Mouse (Mus musculus) neural tube, embryonic 14.5 days (tissue): Measurements from ENCODE around the gene Skor1. TPM values are rescaled to one million over a fixed set of nuclear protein-coding genes. Genes with fewer than 3 reads are reported as not detected.
A peak's percentile ranks its signal among the peaks of the same experiment; 100 is the strongest.

Experiments
- ATAC-seq: fragments of 200-750 bp; cut with Nextera tagmentation; 2 replicates; pipeline ENCODE4 v1.8.0; 2017; ENCODE audit warnings: low read depth, mild to moderate bottlenecking, moderate TSS enrichment, moderate library complexity
- H3K27ac ChIP-seq: fragments of 300-500 bp; sonication (generic); 2 replicates; pipeline ENCODE4 v1.5.1; 2014; ENCODE audit warnings: low read depth, mild to moderate bottlenecking, control low read depth, low read length, moderate library complexity, mixed read lengths
- H3K27me3 ChIP-seq: fragments of 300-500 bp; sonication (generic); 2 replicates; pipeline ENCODE4 v1.6.1; 2014; ENCODE audit warnings: low read length; ENCODE audit not compliant: control insufficient read depth, insufficient read depth
- H3K36me3 ChIP-seq: fragments of 300-500 bp; sonication (generic); 2 replicates; pipeline ENCODE4 v1.6.1; 2014; ENCODE audit warnings: low read length, mixed read lengths; ENCODE audit not compliant: control insufficient read depth, insufficient read depth
- H3K4me1 ChIP-seq: fragments of 300-500 bp; sonication (generic); 2 replicates; pipeline ENCODE4 v1.6.1; 2014; ENCODE audit warnings: low read length; ENCODE audit not compliant: control insufficient read depth, insufficient read depth
- H3K4me2 ChIP-seq: fragments of 300-500 bp; sonication (generic); 2 replicates; pipeline ENCODE4 v1.6.1; 2014; ENCODE audit warnings: mild to moderate bottlenecking, low read depth, low read length, control low read depth
- H3K4me3 ChIP-seq: fragments of 300-500 bp; sonication (generic); 2 replicates; pipeline ENCODE4 v1.5.1; 2014; ENCODE audit warnings: low read depth, low read length, control low read depth, mixed read lengths
- H3K9ac ChIP-seq: fragments of 300-500 bp; sonication (generic); replicated peaks from 2 replicates; pipeline ENCODE4 v1.6.1; 2014; ENCODE audit warnings: low read depth, mild to moderate bottlenecking, control low read depth, low read length, mixed read lengths
- H3K9me3 ChIP-seq: fragments of 300-500 bp; sonication (generic); 2 replicates; pipeline ENCODE4 v1.6.1; 2016; ENCODE audit warnings: low read length; ENCODE audit not compliant: control insufficient read depth
- WGBS: fragments of 180-500 bp; shearing (Covaris S2); extraction: QIAGEN DNeasy Blood & Tissue Kit; methylation state at CpG from one replicate; pipeline ENCODE4 v1.1.7; 2014; 5-methylcytosine and 5-hydroxymethylcytosine counted together
- polyA plus RNA-seq: library from polyadenylated mRNA; unstranded; fragments of >200 nt; fragmentation: Nextera tagmentation; extraction: Ambion mirVana; gene quantifications from 2 replicates; pipeline ENCODE4 v1.2.1, GENCODE M21; 2014

Gene Skor1
- 22.7 and 23.2 TPM in 2 replicates for polyA plus RNA-seq

DNA sequence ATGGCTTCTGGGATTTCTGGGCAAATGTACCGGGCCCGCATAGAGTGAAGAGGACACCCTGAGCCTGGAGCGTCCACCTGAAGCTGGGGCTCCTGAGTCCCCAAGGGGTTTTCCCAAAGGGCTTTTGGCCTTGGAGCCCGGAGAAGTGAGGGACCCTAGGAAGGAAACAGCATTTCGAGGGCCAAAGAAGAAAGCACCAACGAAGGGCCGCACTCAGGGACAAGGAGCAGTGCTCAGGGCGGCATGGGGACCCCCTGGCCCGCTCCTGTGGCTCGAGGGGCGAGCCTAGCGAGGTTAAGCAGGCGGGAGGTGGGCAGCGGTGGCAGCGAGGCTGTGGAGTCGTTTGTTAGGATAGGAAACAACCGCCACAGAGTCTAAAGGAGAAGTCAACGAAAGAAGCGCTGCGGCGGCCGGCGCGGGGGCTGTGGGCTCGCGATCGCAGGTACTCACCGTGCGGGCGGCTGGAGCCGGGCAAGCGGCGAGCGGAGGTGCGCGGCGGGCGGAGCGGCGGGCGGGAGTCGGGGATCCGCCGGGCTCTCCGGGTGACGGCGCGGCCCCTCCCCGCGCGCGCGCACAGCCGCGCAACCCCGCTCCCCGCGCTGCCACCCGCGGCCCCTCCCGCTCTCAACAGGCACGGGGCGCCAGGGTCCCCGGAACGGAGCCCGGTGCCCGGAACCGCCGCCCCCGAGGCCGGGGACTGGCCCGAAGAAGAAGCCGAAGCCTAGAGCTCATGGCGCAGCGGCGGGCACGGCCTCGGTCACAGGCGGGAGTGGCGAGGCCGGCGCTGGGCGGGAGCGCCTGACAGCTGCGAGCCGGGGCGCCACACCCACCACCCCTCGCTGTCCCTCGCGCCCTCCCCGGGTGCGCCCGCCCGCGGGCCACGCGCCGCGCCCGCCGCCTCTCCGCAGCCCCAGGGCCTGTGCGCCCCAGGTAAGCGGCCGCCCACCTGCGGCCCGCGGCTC is at the start of gene Skor1:
Skor1 (minus strand) TSS at position 552 of the 962 bp plus-strand sequence.
- H3K4me2 ChIP-seq = peak within 1 kb of the TSS; percentile 67
- no peaks in the 10 kb centered on the region for H3K9me3 ChIP-seq
- H3K27ac ChIP-seq = peak within 1 kb of the TSS; percentile 89
- peak within 1 kb of the TSS; percentile 69 for H3K9ac ChIP-seq
- H3K36me3 ChIP-seq = no peaks in the 10 kb centered on the region
- H3K4me1 ChIP-seq = peaks cover 18% of the 10 kb centered on the region; the same call in 1 of the 2 replicates
- under 1% methylated on average over 76 of the region's 108 CpGs for WGBS
- ATAC-seq = no peak
- H3K27me3 ChIP-seq = peaks cover 21% of the 10 kb centered on the region
- H3K4me3 ChIP-seq = peak within 1 kb of the TSS; percentile 47

DNA sequence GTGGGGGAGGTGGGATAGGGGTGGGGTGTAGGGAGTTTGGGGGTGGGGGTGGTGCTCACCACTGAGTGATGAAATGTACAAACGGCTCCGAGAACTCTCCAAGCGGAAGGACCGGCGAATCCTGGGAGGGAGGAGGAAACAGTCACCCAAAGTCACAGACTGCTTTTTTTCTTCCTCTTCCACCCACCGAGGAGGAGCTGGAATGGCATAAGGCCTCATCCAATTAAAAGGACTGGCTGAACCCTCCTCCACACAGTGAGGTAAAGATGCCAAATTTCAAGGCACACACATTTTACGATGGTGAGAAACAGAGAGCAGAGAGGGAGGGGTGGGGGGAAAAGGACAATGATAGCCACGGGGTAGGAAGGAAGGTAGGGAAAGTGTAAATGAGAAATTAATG is 48.5 kb upstream of the Skor1 start:
- 7% methylated on average over 8 of the region's 8 CpGs for WGBS
- Histone ChIP-seq H3K9ac (no peak overlapping the region), H3K4me3 (no peak overlapping the region), H3K27ac (no peak overlapping the region), H3K27me3 (no peaks in the 10 kb centered on the region), H3K4me1 (peaks cover 10% of the 10 kb centered on the region), H3K9me3 (no peaks in the 10 kb centered on the region), H3K36me3 (no peaks in the 10 kb centered on the region), H3K4me2 (no peak overlapping the region)
- ATAC-seq = no peak

DNA sequence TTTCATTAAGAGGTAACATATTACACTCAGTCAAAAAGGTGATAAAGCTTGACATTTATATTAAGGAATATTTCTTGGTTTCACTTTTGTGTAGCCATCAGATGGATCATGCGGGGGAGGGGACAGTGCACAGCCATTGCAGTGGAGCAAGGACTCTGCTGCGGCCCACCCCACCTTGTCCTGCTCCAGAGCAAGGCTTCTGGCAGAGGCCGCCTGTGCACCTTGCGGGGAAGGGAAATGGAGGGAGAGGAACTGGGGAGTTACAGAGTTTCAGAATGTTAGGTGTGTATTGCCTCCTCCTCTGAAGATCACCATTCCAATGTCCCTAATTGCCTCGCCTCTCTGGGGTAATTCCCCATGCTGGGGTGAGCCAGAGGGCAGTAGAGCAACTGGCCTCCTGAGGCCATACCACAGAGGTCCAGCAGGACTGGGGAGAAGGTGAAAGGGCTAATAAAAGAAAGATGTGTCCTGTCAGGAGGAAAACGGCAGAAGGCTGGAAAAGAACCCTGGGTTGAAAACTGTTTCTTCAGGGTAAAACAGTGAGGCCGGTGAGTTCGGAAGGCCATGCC is 47.4 kb upstream of the Skor1 start:
- Histone ChIP-seq H3K9me3 (no peaks in the 10 kb centered on the region), H3K4me2 (no peak overlapping the region), H3K4me3 (no peak overlapping the region), H3K36me3 (no peaks in the 10 kb centered on the region), H3K9ac (no peak overlapping the region), H3K27me3 (no peaks in the 10 kb centered on the region), H3K27ac (no peak overlapping the region), H3K4me1 (peaks cover 10% of the 10 kb centered on the region)
- 43% methylated on average over 8 of the region's 8 CpGs for WGBS
- no peak for ATAC-seq

DNA sequence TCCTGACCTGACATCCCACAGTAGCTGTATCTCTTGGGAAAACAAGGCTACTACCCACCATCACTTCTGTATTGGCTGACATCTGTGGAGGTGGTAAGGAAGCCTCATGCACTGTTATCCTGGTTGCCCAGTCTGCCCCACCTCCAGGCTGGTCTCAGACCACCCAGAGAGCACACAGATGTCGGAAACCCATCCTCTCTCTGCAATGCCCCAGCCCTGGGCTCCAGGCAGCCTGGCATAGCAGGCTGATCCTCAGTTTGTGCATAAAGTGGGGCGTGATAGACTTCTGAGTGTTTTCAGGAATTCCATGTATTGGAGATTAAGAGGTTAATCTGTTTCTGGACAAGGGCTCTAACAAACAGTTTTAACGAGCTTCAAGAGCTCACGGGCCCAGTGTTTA is 46.8 kb upstream of the Skor1 start:
- Histone ChIP-seq H3K27ac (no peak overlapping the region), H3K4me3 (no peak overlapping the region), H3K9ac (no peak overlapping the region), H3K27me3 (no peaks in the 10 kb centered on the region), H3K36me3 (no peaks in the 10 kb centered on the region), H3K4me2 (no peak overlapping the region), H3K9me3 (no peaks in the 10 kb centered on the region), H3K4me1 (peaks cover 10% of the 10 kb centered on the region)
- no peak for ATAC-seq
- 29% methylated on average over 4 of the region's 4 CpGs for WGBS

DNA sequence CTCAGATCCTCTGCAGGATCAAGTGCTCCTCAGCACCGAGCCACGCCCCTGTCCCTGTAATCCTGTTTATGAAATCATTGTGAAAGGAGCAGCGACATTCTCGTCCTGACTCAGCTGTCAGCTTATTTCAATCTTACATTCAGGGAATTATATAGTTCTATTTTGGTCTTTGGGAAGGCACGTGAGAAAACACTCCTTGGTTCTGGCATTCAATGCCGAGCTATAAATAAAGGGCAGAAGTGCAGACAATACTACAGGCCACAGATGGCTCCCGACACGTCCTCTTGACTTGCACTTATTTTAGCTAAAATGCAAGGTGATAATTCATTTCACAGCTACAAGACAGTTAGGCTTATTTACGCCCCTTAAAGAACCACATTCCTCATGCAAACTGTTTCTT is 46.0 kb upstream of the Skor1 start:
- no peaks in the 10 kb centered on the region for H3K9me3 ChIP-seq
- no peak for ATAC-seq
- no peak overlapping the region for H3K4me3 ChIP-seq
- WGBS = 36% methylated on average over 9 of the region's 9 CpGs
- peaks cover 10% of the 10 kb centered on the region for H3K4me1 ChIP-seq
- H3K27me3 ChIP-seq = no peaks in the 10 kb centered on the region
- H3K9ac ChIP-seq = no peak overlapping the region
- no peaks in the 10 kb centered on the region for H3K36me3 ChIP-seq
- no peak overlapping the region for H3K4me2 ChIP-seq
- H3K27ac ChIP-seq = no peak overlapping the region

DNA sequence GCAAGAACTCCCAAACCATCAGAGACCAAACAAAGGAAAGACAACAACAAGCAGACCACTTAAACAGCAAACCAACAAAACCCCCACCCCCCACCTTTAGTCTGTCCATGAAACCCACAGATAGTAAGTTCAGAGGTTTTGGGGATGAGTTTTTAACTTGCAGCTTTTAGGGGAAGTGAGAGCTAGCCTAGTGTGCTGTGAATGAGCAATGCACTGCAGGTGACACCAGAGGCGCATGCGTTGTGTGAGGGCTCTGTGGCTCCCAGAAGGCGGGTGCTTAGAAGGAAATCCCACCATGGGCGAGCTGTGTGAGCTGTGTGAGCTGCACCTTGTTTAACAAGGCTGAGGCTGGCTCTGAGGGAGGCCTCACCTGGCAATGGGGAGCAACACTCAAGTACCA is 44.0 kb upstream of the Skor1 start:
- Histone ChIP-seq H3K4me1 (peaks cover 9% of the 10 kb centered on the region), H3K4me2 (no peak overlapping the region), H3K9ac (no peak overlapping the region), H3K27ac (no peak overlapping the region), H3K27me3 (no peaks in the 10 kb centered on the region), H3K9me3 (no peaks in the 10 kb centered on the region), H3K36me3 (no peaks in the 10 kb centered on the region), H3K4me3 (no peak overlapping the region)
- ATAC-seq = no peak
- 74% methylated on average over 4 of the region's 4 CpGs for WGBS

DNA sequence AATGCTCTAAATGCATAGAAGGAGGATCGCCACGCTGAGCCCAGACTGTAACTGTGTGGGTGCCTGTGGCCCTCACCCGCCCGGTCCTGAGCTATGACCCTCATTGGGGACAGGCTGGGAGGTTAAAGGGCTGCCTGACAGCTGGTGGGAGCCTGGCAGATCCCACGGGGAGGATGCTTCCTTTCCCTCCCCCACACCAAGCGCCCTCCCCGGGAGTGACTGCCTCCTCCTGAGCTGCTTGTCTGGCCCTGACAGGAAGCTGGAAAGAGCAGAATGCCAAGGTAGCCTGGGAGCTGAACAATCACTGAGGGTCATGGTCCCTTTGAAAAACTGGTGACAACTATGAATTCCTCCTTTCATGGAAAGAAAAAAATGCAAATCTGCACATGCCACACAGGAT is 38.5 kb upstream of the Skor1 start:
- peak; percentile 2; the same call in 1 of the 2 replicates for ATAC-seq
- Histone ChIP-seq H3K9ac (no peak overlapping the region), H3K36me3 (no peaks in the 10 kb centered on the region), H3K4me2 (no peak overlapping the region), H3K27ac (peak overlapping the region; percentile 34; the same call in 1 of the 2 replicates), H3K9me3 (no peaks in the 10 kb centered on the region), H3K27me3 (no peaks in the 10 kb centered on the region), H3K4me1 (peaks cover 26% of the 10 kb centered on the region), H3K4me3 (no peak overlapping the region)
- 12% methylated on average over 7 of the region's 7 CpGs for WGBS

DNA sequence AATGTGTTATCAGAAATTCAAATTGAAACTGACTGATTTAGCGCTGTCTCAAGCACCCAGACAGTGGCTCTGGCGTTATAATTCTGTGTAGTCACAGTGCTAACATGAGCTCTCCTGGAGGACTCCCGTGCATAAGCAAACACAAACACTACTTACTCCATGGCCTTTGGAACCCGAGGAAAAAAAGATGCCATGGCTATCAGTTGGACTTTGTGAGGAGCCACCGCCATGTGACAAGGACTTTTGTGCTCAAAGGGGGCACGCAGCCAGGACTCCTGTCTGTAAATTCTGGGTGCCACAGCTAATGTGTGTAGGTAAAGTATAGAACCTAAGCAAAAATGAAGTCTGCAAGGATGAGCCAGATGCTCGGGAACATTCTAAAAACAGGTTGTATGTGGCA is 36.5 kb upstream of the Skor1 start:
- no peak overlapping the region for H3K9ac ChIP-seq
- H3K27ac ChIP-seq = no peak overlapping the region
- H3K36me3 ChIP-seq = no peaks in the 10 kb centered on the region
- H3K9me3 ChIP-seq = no peaks in the 10 kb centered on the region
- WGBS = 69% methylated on average over 7 of the region's 7 CpGs
- H3K4me3 ChIP-seq = no peak overlapping the region
- no peak overlapping the region for H3K4me2 ChIP-seq
- no peaks in the 10 kb centered on the region for H3K27me3 ChIP-seq
- H3K4me1 ChIP-seq = peaks cover 39% of the 10 kb centered on the region
- no peak for ATAC-seq

DNA sequence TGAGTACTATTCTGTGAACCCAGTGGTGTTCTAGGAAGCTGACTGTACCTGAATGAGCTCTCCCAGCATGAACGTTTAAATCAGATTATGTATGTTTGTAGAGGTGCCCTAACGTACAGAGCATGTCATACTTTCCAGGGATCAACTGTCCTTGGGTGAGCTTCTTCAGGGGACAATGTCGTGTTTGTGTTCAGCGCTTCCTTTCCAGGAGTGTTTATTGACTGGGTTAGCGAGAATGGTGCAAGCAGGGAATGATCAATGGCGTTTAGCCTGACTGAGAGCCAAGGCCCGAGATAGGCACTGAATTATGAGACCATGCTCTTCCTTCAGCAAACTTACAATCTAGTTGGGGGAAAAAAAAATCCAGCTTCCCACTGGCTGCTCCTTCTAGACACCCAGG is 35.1 kb upstream of the Skor1 start:
- Histone ChIP-seq H3K4me2 (no peak overlapping the region), H3K27me3 (no peaks in the 10 kb centered on the region), H3K36me3 (no peaks in the 10 kb centered on the region), H3K9ac (no peak overlapping the region), H3K4me1 (peaks cover 39% of the 10 kb centered on the region), H3K27ac (no peak overlapping the region), H3K9me3 (no peaks in the 10 kb centered on the region), H3K4me3 (no peak overlapping the region)
- 63% methylated on average over 7 of the region's 7 CpGs for WGBS
- no peak for ATAC-seq
